Mouse (Mus musculus) intestine, embryonic 14.5 days (tissue): ENCODE measurements at regions not wholly inside any gene's neighbourhood (a gene's known extent, or its start where the extent isn't known, plus 50 kb on each side); places are given as distances from the start of the nearest gene placed in this dataset.

Source experiments
- ATAC-seq: fragments of 200-750 bp; cut with Nextera tagmentation; replicated peaks from 2 replicates; pipeline ENCODE4 v1.8.0; 2017; ENCODE audit warnings: low read depth, moderate number of reproducible peaks, moderate TSS enrichment, moderate library complexity; ENCODE audit not compliant: low FRiP score, low TSS enrichment
- DNase-seq: peaks from one replicate; pipeline ENCODE4 v3.0.0-alpha.2; 2018; ENCODE audit warnings: low spot score
- H3K27ac ChIP-seq: fragments of 300-500 bp; sonication (generic); 2 replicates; pipeline ENCODE4 v1.5.1; 2014; ENCODE audit warnings: low read depth, mild to moderate bottlenecking, control low read depth
- H3K27me3 ChIP-seq: fragments of 300-500 bp; sonication (generic); replicated peaks from 2 replicates; pipeline ENCODE4 v1.6.1; 2014; ENCODE audit warnings: low read length, control low read depth; ENCODE audit not compliant: control insufficient read depth, insufficient read depth
- H3K36me3 ChIP-seq: fragments of 300-500 bp; sonication (generic); 2 replicates; pipeline ENCODE4 v1.6.1; 2014; ENCODE audit warnings: low read length, control low read depth; ENCODE audit not compliant: control insufficient read depth, insufficient read depth
- H3K4me1 ChIP-seq: fragments of 300-500 bp; sonication (generic); replicated peaks from 2 replicates; pipeline ENCODE4 v1.6.1; 2014; ENCODE audit warnings: low read length, control low read depth, mixed read lengths; ENCODE audit not compliant: control insufficient read depth, insufficient read depth
- H3K4me2 ChIP-seq: fragments of 300-500 bp; sonication (generic); 2 replicates; pipeline ENCODE4 v1.6.1; 2014; ENCODE audit warnings: low read length
- H3K4me3 ChIP-seq: fragments of 300-500 bp; sonication (generic); 2 replicates; pipeline ENCODE4 v1.5.1; 2014; ENCODE audit warnings: low read depth, low read length, control low read depth, mixed read lengths
- H3K9ac ChIP-seq: fragments of 300-500 bp; sonication (generic); 2 replicates; pipeline ENCODE4 v1.6.1; 2014; ENCODE audit warnings: mild to moderate bottlenecking, low read length
- H3K9me3 ChIP-seq: fragments of 300-500 bp; sonication (generic); 2 replicates; pipeline ENCODE4 v1.6.1; 2016; ENCODE audit warnings: low read length, control low read depth; ENCODE audit not compliant: control insufficient read depth
- WGBS: fragments of 180-500 bp; shearing (Covaris S2); extraction: QIAGEN DNeasy Blood & Tissue Kit; methylation state at CpG from one replicate; pipeline ENCODE4 v1.1.7; 2014; 5-methylcytosine and 5-hydroxymethylcytosine counted together

DNA sequence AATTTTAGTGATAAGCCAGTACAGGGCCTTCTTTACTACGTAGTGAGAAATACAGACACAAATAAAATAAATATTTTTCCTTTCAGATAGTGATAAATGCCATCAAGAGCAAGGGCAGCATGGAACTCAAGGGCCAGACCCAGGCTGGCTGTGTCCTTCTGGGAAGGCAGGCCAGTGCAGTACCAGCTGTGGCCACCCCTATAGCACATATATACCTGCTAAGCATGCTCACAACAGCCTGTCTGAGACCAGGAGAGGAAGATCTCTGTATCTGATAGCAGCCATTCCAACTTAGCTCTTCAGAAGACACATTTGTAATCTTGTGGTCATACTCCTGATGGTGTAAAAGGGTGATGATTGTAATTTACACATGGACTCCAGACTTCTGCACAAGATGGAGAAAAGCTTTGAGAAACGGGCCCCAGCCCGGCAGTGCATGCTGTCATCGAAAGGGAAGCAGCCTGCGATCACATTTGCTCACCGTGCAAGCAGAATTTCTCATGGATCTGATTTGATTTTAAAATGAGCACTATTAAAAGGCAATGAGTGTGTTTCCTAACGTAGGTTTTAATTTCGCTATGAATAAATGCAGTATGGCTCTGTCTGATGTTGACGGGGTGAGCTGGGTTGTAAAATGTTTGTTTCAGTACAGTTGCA, 335.6 kb downstream of the Tmem38b start:
- Histone ChIP-seq H3K36me3 (no peaks in the 10 kb centered on the region), H3K4me2 (no peak overlapping the region), H3K27me3 (no peaks in the 10 kb centered on the region), H3K9ac (no peak overlapping the region), H3K4me1 (no peaks in the 10 kb centered on the region), H3K9me3 (no peaks in the 10 kb centered on the region), H3K4me3 (no peak overlapping the region), H3K27ac (no peak overlapping the region)
- 83% methylated on average over 9 of the region's 9 CpGs for WGBS
- ATAC-seq, result no peak
- DNase-seq, result no peak

DNA sequence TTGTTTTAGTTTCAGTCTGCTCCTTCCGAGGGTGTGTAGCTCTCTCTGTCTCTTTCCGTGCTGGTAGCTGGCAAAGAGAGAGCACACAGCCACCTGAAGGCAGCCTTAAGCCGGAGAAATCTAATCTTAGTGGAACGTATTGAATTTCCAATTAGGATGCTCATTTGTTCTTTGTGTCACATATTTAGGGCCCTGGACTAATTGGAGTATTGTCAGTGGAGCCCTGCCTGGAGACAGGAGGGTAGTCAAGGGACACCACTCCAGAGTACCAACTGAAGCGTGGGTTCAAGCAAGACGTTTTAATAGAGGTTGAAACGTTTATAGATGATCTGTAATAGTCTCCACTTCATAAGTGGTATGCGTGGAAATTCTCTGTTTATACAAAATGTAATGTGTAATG, 336.5 kb downstream of the Tmem38b start:
- Histone ChIP-seq H3K36me3 (no peaks in the 10 kb centered on the region), H3K4me2 (no peak overlapping the region), H3K4me1 (no peaks in the 10 kb centered on the region), H3K27ac (no peak overlapping the region), H3K9ac (no peak overlapping the region), H3K4me3 (no peak overlapping the region), H3K9me3 (no peaks in the 10 kb centered on the region), H3K27me3 (no peaks in the 10 kb centered on the region)
- ATAC-seq (no peak), DNase-seq (no peak)
- 74% methylated on average over 8 of the region's 8 CpGs for WGBS

DNA sequence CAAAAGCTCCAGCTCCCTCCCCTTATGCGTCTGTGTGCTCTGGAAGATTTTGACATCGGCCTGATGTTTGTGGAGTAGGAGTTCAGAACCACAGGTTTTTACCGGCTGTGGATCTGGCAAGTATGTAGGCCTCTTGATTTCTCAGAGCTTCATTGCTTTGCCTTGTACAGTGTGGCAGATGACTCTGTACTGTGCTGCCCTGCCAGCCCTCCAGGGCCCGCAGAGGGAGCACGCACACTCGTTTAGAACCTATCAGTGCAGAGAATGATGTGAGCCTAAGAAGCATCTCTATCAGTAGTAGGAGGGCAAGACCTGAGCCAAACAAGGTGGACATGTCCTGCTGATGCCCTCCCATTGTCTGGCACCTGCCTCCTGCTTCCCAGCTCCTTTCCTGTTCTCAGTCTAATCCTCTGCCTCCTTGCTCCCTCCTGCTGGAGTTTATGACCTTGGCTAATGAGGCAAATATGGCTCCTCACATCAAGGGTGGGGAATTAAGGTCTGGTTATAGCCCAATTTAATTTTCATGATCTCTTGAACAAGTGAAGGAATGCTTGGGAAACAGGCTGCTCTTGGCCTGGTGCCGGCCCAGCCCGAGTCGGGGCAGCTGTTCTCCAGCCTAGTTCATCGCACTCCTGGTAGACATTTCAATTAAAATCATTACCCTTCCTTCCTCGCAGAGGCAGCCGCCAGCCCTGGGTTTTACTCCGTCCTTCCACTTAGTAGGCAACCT, 344.5 kb downstream of the Tmem38b start:
- Histone ChIP-seq H3K4me3 (no peak overlapping the region), H3K9ac (no peak overlapping the region), H3K27ac (no peak overlapping the region), H3K4me1 (no peaks in the 10 kb centered on the region), H3K36me3 (no peaks in the 10 kb centered on the region), H3K9me3 (no peaks in the 10 kb centered on the region), H3K4me2 (no peak overlapping the region), H3K27me3 (no peaks in the 10 kb centered on the region)
- 80% methylated on average over 13 of the region's 13 CpGs for WGBS
- DNase-seq, result no peak
- no peak for ATAC-seq

DNA sequence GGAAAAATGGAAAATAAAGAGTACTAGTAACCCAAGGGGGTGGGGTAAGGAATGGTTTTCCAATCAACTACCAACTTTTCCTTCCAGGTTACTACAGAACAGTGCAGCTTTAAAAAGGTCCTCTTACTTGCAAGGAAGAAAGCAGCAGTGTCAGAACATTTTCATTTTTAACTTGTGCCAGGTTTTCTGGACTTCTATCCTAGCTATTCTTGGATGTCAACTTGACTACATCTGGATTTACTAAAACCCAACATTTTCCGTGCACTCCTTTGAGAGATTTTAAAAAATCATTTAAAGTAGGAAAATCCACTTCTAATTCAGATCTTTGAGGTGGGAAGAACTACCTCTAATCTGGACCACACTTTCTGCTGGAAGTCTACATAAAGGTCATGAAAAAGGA, 358.4 kb downstream of the Tmem38b start:
- DNase-seq (no peak), ATAC-seq (no peak)
- Histone ChIP-seq H3K9ac (no peak overlapping the region), H3K27ac (no peak overlapping the region), H3K4me3 (no peak overlapping the region), H3K4me1 (no peaks in the 10 kb centered on the region), H3K4me2 (no peak overlapping the region), H3K36me3 (no peaks in the 10 kb centered on the region), H3K27me3 (no peaks in the 10 kb centered on the region), H3K9me3 (no peaks in the 10 kb centered on the region; the same call in 1 of the 2 replicates)
- 95% methylated on average over 1 of the region's 1 CpGs for WGBS

DNA sequence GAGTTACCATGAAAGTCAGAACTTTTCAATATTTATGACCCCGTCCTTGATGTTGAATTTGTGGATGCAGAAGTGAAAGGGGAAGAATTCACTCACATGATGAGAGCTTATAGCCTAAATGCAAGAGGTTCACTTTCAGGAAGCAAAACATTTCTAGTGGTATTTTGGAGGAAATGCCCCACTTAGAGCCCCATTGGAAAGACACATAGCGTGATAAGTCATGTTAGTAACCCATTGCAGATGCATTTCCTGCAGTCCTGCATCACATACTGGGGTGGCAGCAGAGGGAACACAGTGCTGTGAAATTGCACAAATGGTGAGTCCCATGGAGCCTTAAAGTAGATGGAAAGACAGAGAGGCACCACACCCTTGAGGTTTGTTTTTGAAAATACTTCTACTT, 369.9 kb downstream of the Tmem38b start:
- Histone ChIP-seq H3K9ac (no peak overlapping the region), H3K27me3 (no peaks in the 10 kb centered on the region), H3K4me1 (no peaks in the 10 kb centered on the region), H3K4me3 (no peak overlapping the region), H3K4me2 (no peak overlapping the region), H3K9me3 (no peaks in the 10 kb centered on the region), H3K36me3 (no peaks in the 10 kb centered on the region), H3K27ac (no peak overlapping the region)
- ATAC-seq, result no peak
- no peak for DNase-seq
- 84% methylated on average over 2 of the region's 2 CpGs for WGBS

DNA sequence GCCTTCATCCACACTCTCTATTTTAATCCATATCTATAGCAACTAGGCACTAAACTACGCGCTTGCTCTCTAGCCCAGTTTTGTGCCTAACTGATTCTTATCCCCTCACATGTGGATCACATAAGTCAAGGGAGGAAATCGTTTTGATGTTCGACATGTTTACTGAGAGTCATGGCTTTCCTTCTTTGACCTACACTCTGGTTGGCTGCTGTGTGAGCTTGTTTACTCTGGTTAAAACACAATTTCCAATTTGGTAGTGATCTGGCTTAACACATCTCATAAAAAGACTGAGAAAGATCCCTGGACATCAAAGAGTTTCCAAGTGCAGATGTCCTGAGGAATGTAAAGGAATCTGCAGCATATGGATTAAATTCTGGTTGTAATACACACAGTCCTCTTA, 376.6 kb downstream of the Tmem38b start:
- Histone ChIP-seq H3K4me1 (no peaks in the 10 kb centered on the region), H3K4me3 (no peak overlapping the region), H3K9me3 (no peaks in the 10 kb centered on the region), H3K27me3 (no peaks in the 10 kb centered on the region), H3K36me3 (no peaks in the 10 kb centered on the region), H3K9ac (no peak overlapping the region), H3K27ac (no peak overlapping the region), H3K4me2 (no peak overlapping the region)
- ATAC-seq (no peak), DNase-seq (no peak)
- WGBS, result 26% methylated on average over 4 of the region's 4 CpGs

DNA sequence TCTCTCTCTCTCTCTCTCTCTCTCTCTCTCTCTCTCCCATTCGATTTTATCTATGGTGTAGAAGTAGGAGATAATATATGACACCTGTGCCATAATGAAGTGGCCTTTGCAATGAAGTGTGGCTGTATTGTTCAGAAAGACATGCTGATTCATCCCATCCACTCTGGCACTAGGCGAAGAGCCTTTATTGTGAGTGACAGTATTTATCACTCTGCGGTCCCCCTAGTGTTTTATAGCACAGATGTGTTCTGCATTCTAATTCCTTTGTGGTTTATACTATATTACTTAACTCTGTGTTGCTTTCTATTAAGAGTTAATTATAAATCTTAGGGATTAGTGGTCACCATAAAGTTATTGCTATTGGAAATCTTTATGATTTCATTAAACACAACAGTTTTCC, 398.7 kb downstream of the Tmem38b start:
- 90% methylated on average over 3 of the region's 3 CpGs for WGBS
- Histone ChIP-seq H3K4me3 (no peak overlapping the region), H3K27ac (no peak overlapping the region), H3K9ac (no peak overlapping the region), H3K36me3 (no peaks in the 10 kb centered on the region), H3K4me1 (no peaks in the 10 kb centered on the region), H3K9me3 (no peaks in the 10 kb centered on the region), H3K27me3 (no peaks in the 10 kb centered on the region), H3K4me2 (no peak overlapping the region)
- ATAC-seq (no peak), DNase-seq (no peak)
